Mouse (Mus musculus): ENCODE data around the gene Olfr1537. TPM values are rescaled to one million over a fixed set of nuclear protein-coding genes. Genes with fewer than 3 reads are reported as not detected.

The Olfr1537 gene
- total RNA-seq (2021), result not detected
- long read RNA-seq, experiment 1, result 0 reads
- long read RNA-seq, experiment 2, result 0 reads

DNA sequence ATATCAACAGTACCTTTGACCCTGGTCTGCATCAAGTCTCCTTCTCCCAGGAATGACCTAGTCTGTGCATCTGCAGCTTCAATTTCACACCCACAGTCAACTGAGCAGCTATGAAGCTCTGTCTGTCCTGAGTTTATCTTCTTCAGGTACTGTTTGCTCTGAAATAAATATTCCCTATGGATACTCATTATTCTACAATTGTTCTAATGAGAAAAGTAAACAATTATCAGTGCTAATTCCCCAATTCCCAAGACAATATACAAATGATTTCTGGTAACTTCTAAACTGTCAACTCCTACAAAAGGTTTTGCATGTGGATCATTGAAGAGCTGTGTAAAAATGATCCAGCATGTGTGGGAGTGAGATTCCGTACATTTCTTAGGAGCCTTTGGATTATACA is at the start of gene Olfr1537:
Gene Olfr1537 (minus strand): TSS at position 101 of the 400 bp plus-strand sequence.
- no peak for DNase-seq

DNA sequence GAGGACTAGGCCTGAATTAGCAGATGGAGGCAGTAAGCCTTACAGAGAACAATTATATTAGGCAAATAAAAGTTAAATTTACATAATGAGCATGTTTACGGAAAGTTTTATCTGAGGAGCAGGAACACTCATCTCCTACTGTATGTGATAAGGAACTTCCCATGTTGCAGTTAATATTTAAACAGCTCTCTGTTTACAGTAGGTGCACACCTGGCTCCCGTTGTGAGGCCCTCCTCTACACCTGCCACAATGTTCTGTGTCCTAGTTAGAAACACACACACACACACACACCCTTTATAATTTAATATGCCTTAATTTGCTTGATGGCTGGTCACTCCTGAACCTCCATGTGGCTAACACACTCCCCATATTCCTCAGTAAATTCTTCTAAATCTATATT is 37.3 kb upstream of the Olfr1537 start:
- no peak for DNase-seq

DNA sequence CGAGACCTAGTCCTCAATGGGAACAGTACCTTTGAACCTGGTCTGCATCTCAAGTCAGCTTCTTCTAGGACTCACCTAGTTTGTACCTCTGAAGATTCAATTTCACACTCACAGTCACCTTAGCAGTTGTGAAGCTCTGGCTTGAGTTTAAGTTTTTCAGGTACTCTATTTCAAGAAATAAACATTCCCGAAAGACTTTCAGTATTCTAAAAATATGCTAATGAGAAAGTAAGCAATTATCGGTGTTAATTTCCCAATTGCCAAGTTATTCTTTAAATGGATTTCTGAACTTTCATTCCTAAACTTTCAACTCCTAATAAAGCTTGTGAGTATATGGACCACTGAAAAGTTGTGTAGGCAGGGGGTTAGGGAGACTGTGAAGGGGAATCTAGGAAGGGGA is 26.9 kb upstream of the Olfr1537 start, which contains the start of gene Olfr945:
Gene Olfr945 (minus strand): TSS at position 101 of the 400 bp plus-strand sequence.
- DNase-seq, result no peak

DNA sequence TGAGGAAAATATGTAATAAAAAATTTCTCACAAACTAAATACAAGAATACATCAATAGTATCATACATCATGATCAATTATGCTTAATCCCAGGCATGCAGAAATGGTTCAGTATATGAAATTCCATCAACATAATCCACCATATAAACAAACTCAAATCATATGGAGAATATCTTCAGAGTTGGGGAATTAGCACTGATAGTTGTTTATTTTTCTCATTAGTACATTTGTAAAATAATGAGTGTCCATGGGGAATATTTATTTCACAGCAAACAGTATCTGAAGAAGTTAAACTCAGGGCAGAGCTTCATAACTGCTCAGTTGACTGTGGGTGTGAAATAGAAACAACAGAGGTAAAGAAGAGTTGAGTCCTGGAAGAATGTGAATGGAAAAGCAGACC is 48.2 kb downstream of the Olfr1537 start, which contains the start of gene Olfr944:
Gene Olfr944 (plus strand): TSS at position 301 of the 400 bp plus-strand sequence.
- DNase-seq, result no peak

Other genes starting within 250 kb of the Olfr1537 start
- not detected for gene Olfr146, start 226.6 kb downstream of the Olfr1537 start, total RNA-seq (2021)
- gene Olfr937, start 185.0 kb downstream of the Olfr1537 start, total RNA-seq (2021), result not detected
- not detected for gene Olfr938, start 171.1 kb downstream of the Olfr1537 start, total RNA-seq (2021)
- gene Olfr27, start 121.9 kb downstream of the Olfr1537 start, total RNA-seq (2021), result not detected
- not detected for gene Olfr943, start 83.7 kb downstream of the Olfr1537 start, total RNA-seq (2021)
- not detected for gene Olfr944, start 48.1 kb downstream of the Olfr1537 start, total RNA-seq (2021)
- not detected for gene Olfr945, start 26.8 kb upstream of the Olfr1537 start, total RNA-seq (2021)
- not detected for gene Olfr948, start 76.1 kb upstream of the Olfr1537 start, total RNA-seq (2021)
- not detected for gene Olfr951, start 137.4 kb upstream of the Olfr1537 start, total RNA-seq (2021)
- not detected for gene Olfr952, start 177.2 kb upstream of the Olfr1537 start, total RNA-seq (2021)
- not detected for gene Olfr954, start 206.7 kb upstream of the Olfr1537 start, total RNA-seq (2021)
- gene Olfr955, start 221.9 kb upstream of the Olfr1537 start, total RNA-seq (2021), result not detected
- gene Olfr44, start 244.0 kb upstream of the Olfr1537 start, total RNA-seq (2021), result not detected